Mouse (Mus musculus) liver, adult 2 months (tissue): Measurements from ENCODE around the gene Tmem204. TPM values are rescaled to one million over a fixed set of nuclear protein-coding genes. Genes with fewer than 3 reads are reported as not detected.

Source experiments
- DNase-seq: peaks from one replicate; pipeline ENCODE4 v3.0.0-alpha.2; 2011; ENCODE audit warnings: low read depth, low spot score; ENCODE audit errors: extremely low read depth
- H3K27ac ChIP-seq: fragments of 200-500 bp; replicated peaks from 2 replicates; pipeline ENCODE4 v1.5.1; 2012; ENCODE audit warnings: low read depth, mild to moderate bottlenecking, control low read depth, inconsistent platforms, low read length; ENCODE audit not compliant: insufficient read depth
- H3K27me3 ChIP-seq: fragments of 200-500 bp; 2 replicates; pipeline ENCODE4 v1.6.1; 2012; ENCODE audit warnings: mild to moderate bottlenecking, moderate library complexity, low read length, inconsistent platforms; ENCODE audit not compliant: control insufficient read depth, insufficient read depth
- H3K36me3 ChIP-seq: fragments of 200-500 bp; 2 replicates; pipeline ENCODE4 v1.6.1; 2012; ENCODE audit warnings: low read length, inconsistent platforms; ENCODE audit not compliant: control insufficient read depth, insufficient read depth
- H3K4me1 ChIP-seq: fragments of 200-500 bp; 2 replicates; pipeline ENCODE4 v1.6.1; 2011; ENCODE audit warnings: low read length; ENCODE audit not compliant: control insufficient read depth, insufficient read depth
- H3K4me3 ChIP-seq: fragments of 200-500 bp; 2 replicates; pipeline ENCODE4 v1.5.1; 2011; ENCODE audit warnings: low read depth, mild to moderate bottlenecking, control low read depth, low read length, moderate library complexity; ENCODE audit not compliant: insufficient read depth
- H3K79me2 ChIP-seq: fragments of 200-500 bp; 2 replicates; pipeline ENCODE4 v1.6.1; 2012; ENCODE audit warnings: inconsistent platforms, mild to moderate bottlenecking, low read length, moderate library complexity; ENCODE audit not compliant: control insufficient read depth, insufficient read depth
- H3K9ac ChIP-seq: fragments of 200-500 bp; 2 replicates; pipeline ENCODE4 v1.6.1; 2012; ENCODE audit warnings: low read depth, mild to moderate bottlenecking, control low read depth, inconsistent platforms, low read length
- CTCF ChIP-seq: fragments of 200-500 bp; IDR thresholded peaks from 2 replicates; pipeline ENCODE4 v1.5.1; 2011; ENCODE audit warnings: low read depth, low read length, control low read depth
- POLR2A ChIP-seq: fragments of 200-500 bp; IDR thresholded peaks from 2 replicates; pipeline ENCODE4 v1.6.1; 2011; ENCODE audit warnings: low read length, control low read depth; ENCODE audit not compliant: insufficient read depth; ENCODE audit errors: extremely low read depth
- WGBS: fragments of 180-500 bp; shearing (Covaris S2); methylation state at CpG from one replicate; pipeline ENCODE4 v1.1.7; 2018; 5-methylcytosine and 5-hydroxymethylcytosine counted together
- polyA plus RNA-seq: library from polyadenylated mRNA; depleted of rRNA; stranded (reverse); fragments of >200 nt; gene quantifications from 2 replicates; pipeline ENCODE4 v1.2.3, GENCODE M21; 2012
- total RNA-seq: library from RNA; depleted of rRNA; stranded (reverse); fragments of >200 nt; gene quantifications from 2 replicates; pipeline ENCODE4 v1.2.3, GENCODE M21; 2014

The Tmem204 gene
- total and polyA plus RNA-seq, 2 experiments: 19.1 to 22.3 TPM

- no peak for TF ChIP-seq CTCF
- no peak for TF ChIP-seq POLR2A
- WGBS: 47% methylated on average over 3 of the region's 3 CpGs
- no peak within 1 kb of the TSS for H3K9ac ChIP-seq
- H3K4me1 ChIP-seq: peaks cover 3% of the 10 kb centered on the region; the same call in 1 of the 2 replicates
- DNase-seq: no peak
- H3K36me3 ChIP-seq: no peaks in the 10 kb centered on the region
- H3K79me2 ChIP-seq: no peaks in the 10 kb centered on the region
- H3K27ac ChIP-seq: no peak within 1 kb of the TSS
- H3K4me3 ChIP-seq: no peak within 1 kb of the TSS
- H3K27me3 ChIP-seq: no peaks in the 10 kb centered on the region
Observed at GRCm38 (mm10) chr17:25120406-25120805, 37.0 kb upstream of the Tmem204 start, which contains the start of gene Ptx4. Gene Ptx4, plus strand, starts transcription at chr17:25120760.

GRCm38 (mm10) chr17:25117263-25117662, 33.9 kb upstream of the Tmem204 start:
- WGBS: 48% methylated on average over 4 of the region's 4 CpGs
- no peak for DNase-seq

GRCm38 (mm10) chr17:25115664-25116432, 32.5 kb upstream of the Tmem204 start, which contains the start of gene Telo2:
Gene Telo2, minus strand, starts transcription at chr17:25115967.
- peak within 1 kb of the TSS; percentile 61 for H3K9ac ChIP-seq
- no peaks in the 10 kb centered on the region for H3K27me3 ChIP-seq
- DNase-seq: peak; percentile 79
- H3K27ac ChIP-seq: peak within 1 kb of the TSS; percentile 50
- TF ChIP-seq CTCF (no peak), POLR2A (0 out of 2 replicates have a peak, but pooled peaks have one; percentile 17)
- H3K4me3 ChIP-seq: peak within 1 kb of the TSS; percentile 58
- 5% methylated on average over 40 of the region's 40 CpGs for WGBS
- H3K79me2 ChIP-seq: no peaks in the 10 kb centered on the region
- H3K36me3 ChIP-seq: no peaks in the 10 kb centered on the region
- peaks cover 9% of the 10 kb centered on the region for H3K4me1 ChIP-seq

More at GRCm38 (mm10) chr17:25117263-25117662, 33.9 kb upstream of the Tmem204 start:
- H3K4me1 ChIP-seq: peaks cover 9% of the 10 kb centered on the region
- H3K4me3 ChIP-seq: no peak overlapping the region
- H3K27ac ChIP-seq: no peak overlapping the region
- no peaks in the 10 kb centered on the region for H3K27me3 ChIP-seq
- no peaks in the 10 kb centered on the region for H3K79me2 ChIP-seq
- TF ChIP-seq CTCF (peak; percentile 57; the same call in 1 of the 2 replicates), POLR2A (no peak)
- no peaks in the 10 kb centered on the region for H3K36me3 ChIP-seq
- no peak overlapping the region for H3K9ac ChIP-seq

- H3K27me3 ChIP-seq: no peaks in the 10 kb centered on the region
- TF ChIP-seq CTCF: no peak
- no peak for TF ChIP-seq POLR2A
- WGBS: 14% methylated on average over 23 of the region's 23 CpGs
- H3K27ac ChIP-seq: peak overlapping the region; percentile 50
- peaks cover 9% of the 10 kb centered on the region for H3K4me1 ChIP-seq
- DNase-seq: no peak
- H3K4me3 ChIP-seq: peak overlapping the region; percentile 58
- no peaks in the 10 kb centered on the region for H3K79me2 ChIP-seq
- peak overlapping the region; percentile 61 for H3K9ac ChIP-seq
- H3K36me3 ChIP-seq: no peaks in the 10 kb centered on the region
Observed at GRCm38 (mm10) chr17:25114908-25115645, 31.7 kb upstream of the Tmem204 start.

- Histone ChIP-seq H3K4me1 (peaks cover 9% of the 10 kb centered on the region), H3K27ac (no peak overlapping the region)
Observed at GRCm38 (mm10) chr17:25112423-25112810, 29.0 kb upstream of the Tmem204 start.

More at GRCm38 (mm10) chr17:25112423-25112810, 29.0 kb upstream of the Tmem204 start:
- no peak overlapping the region for H3K9ac ChIP-seq
- WGBS: 85% methylated on average over 3 of the region's 3 CpGs
- H3K36me3 ChIP-seq: no peaks in the 10 kb centered on the region
- H3K79me2 ChIP-seq: no peaks in the 10 kb centered on the region
- no peak for TF ChIP-seq POLR2A
- no peak for TF ChIP-seq CTCF
- no peaks in the 10 kb centered on the region for H3K27me3 ChIP-seq
- H3K4me3 ChIP-seq: no peak overlapping the region
- DNase-seq: no peak
